Mouse (Mus musculus): ENCODE measurements at regions not wholly inside any gene's neighbourhood (a gene's known extent, or its start where the extent isn't known, plus 50 kb on each side); places are given as distances from the start of the nearest gene placed in this dataset.

GRCm38 (mm10) chr14:48330965-48331622 lies 114.8 kb upstream of the Tmem260 start:
- no peak for TF ChIP-seq CTCF (IDR thresholded peaks at IDR 0.05)
- intact Hi-C loops (cut with DNase I) = no loop called here
- peak; percentile 36 for DNase-seq
- H3K4me3 ChIP-seq = no peak overlapping the region
- no peak overlapping the region for H3K27ac ChIP-seq

GRCm38 (mm10) chr14:48331623-48332000 lies 114.3 kb upstream of the Tmem260 start:
- TF ChIP-seq CTCF (IDR thresholded peaks at IDR 0.05) = no peak
- Histone ChIP-seq H3K4me3 (no peak overlapping the region), H3K27ac (no peak overlapping the region)
- no peak for DNase-seq
- intact Hi-C loops (cut with DNase I) = no loop called here

DNA sequence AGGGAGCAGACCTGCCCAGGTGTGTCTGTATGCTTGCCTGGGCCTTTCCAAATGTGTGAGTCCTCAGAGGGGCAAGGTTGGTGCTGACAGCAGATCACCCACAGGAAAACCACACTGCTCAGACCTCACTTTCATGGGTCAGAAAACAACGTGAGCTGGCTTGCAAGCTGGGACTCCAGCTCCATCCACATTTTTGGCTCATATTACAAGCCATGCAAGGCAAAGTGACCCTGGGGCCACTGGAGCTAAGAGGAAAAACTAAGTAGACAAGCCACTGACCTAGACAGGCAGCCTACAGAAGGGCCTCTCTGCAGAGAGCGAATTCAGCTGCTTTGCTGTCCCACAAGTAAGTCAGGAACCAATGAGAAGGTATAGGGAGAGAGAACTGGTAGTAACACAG lies 113.7 kb upstream of the Tmem260 start:
- intact Hi-C loops (cut with DNase I) = no loop called here
- no peak for DNase-seq
- Histone ChIP-seq H3K4me3 (no peak overlapping the region), H3K27ac (no peak overlapping the region)
- TF ChIP-seq CTCF (IDR thresholded peaks at IDR 0.05) = no peak

DNA sequence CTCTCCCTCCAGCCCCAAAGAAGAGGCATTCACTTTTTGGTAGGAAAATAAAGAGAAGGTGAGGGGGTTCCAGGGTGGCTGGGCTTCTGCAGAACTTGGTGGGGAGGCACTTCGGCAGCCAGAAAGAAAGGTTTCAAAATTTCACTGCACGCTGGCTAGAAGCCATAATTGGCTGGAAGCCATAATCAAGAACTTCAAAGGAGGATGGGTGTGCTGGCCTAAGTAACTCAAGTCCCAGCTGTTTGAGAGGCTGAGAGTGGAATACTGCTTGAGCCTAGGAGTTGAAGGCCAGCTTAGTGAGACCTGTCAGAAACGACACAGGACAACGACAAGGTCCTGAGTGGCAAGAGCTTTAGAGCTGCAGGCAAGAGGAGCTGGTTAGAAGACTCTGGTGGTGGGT lies 113.3 kb upstream of the Tmem260 start:
- Histone ChIP-seq H3K4me3 (no peak overlapping the region), H3K27ac (no peak overlapping the region)
- DNase-seq = no peak
- intact Hi-C loops (cut with DNase I) = no loop called here
- TF ChIP-seq CTCF (IDR thresholded peaks at IDR 0.05) = no peak

GRCm38 (mm10) chr14:48334106-48334809 lies 111.7 kb upstream of the Tmem260 start:
- no peak for DNase-seq
- intact Hi-C loops (cut with DNase I) = no loop called here
- no peak overlapping the region for H3K4me3 ChIP-seq
- no peak for TF ChIP-seq CTCF (IDR thresholded peaks at IDR 0.05)
- H3K27ac ChIP-seq = no peak overlapping the region

DNA sequence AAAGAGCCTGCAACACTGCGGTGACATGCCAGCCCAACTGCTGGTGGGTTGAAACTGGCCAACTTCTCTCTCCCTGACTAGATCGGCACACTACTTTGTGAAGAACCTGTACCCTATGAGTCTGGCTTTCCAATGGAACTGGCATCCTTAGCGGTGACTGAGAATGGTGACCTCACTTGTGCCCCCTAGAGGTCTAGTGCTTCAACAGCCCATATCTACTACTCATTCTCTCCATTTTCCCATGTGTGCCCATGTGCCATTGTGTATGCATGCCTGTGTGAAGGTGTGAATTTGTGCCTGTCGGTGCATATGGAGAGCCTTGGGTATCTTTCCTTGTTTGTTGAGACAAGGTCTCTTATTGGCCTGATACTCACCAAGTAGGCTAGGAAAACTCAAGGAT lies 106.5 kb upstream of the Tmem260 start:
- H3K4me3 ChIP-seq = no peak overlapping the region
- peak; percentile 25 for TF ChIP-seq CTCF (IDR thresholded peaks at IDR 0.05)
- no peak for DNase-seq
- intact Hi-C loops (cut with DNase I) = no loop called here
- no peak overlapping the region for H3K27ac ChIP-seq

DNA sequence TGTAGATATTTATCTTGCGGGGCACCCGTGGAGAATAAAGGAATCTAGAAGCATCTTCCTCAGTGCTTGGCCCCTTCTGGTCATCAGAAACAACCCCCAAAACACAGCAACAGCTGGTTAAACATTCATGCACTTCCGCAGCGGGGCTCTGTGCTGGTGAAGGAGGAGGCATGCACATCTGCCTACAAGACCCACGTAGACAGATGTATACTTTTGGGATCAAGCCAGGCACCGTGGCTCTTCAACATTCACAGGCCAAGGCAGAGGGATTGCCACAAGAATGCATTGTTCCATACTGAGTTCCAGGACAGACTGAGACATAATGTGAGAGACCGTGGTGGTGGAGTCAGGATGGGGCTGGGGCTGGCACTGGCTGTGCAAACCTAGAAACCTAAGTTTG lies 103.0 kb upstream of the Tmem260 start:
- Histone ChIP-seq H3K27ac (no peak overlapping the region), H3K4me3 (no peak overlapping the region)
- intact Hi-C loops (cut with DNase I) = no loop called here
- no peak for TF ChIP-seq CTCF (IDR thresholded peaks at IDR 0.05)
- DNase-seq = no peak

GRCm38 (mm10) chr14:48345956-48346355 lies 100.0 kb upstream of the Tmem260 start:
- intact Hi-C loops (cut with DNase I) = no loop called here
- no peak for DNase-seq
- no peak for TF ChIP-seq CTCF (IDR thresholded peaks at IDR 0.05)

DNA sequence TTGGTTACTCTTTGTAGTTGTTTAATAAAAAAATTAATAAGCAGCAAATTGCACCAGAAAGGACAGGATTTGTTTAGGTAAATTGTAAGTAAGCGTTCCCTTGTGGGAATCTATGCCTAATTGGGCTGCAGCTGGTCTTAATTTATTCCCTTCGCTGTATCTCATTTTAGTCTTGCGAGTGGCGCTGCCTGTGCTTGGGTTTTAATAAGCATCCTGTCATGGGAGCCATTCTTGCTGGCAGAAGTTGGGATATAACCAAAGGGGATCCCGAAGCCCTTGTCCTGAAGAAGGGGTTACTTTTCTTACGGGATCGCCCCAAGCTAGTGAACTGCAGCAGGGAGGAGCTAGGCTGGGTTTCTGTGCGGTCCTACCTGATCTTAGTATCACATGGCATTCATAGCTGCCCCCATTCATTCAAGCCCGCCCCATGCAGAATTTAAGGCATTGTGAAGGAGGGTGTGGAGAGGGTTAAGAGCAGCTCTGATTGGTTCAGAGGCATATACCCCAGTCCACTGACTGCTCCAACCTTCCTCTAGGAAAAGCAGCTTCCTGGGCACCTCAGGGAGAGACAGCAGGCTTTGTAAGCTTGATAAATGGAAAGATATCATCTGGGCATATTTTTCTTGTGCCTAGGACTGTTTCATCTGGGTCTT lies 96.4 kb upstream of the Tmem260 start:
- Histone ChIP-seq H3K4me3 (no peak overlapping the region), H3K27ac (no peak overlapping the region)
- intact Hi-C loops (cut with DNase I) = no loop called here
- no peak for DNase-seq
- TF ChIP-seq CTCF (IDR thresholded peaks at IDR 0.05) = no peak

More at GRCm38 (mm10) chr14:48345956-48346355, 100.0 kb upstream of the Tmem260 start:
- Histone ChIP-seq H3K27ac (no peak overlapping the region), H3K4me3 (no peak overlapping the region)

- TF ChIP-seq CTCF (IDR thresholded peaks at IDR 0.05) = no peak
- no peak overlapping the region for H3K4me3 ChIP-seq
- H3K27ac ChIP-seq = no peak overlapping the region
- intact Hi-C loops (cut with DNase I) = no loop called here
- no peak for DNase-seq
These were observed 94.3 kb upstream of the Tmem260 start for GRCm38 (mm10) chr14:48351652-48352051.

- TF ChIP-seq CTCF (IDR thresholded peaks at IDR 0.05) = no peak
- H3K4me3 ChIP-seq = no peak overlapping the region
- no peak overlapping the region for H3K27ac ChIP-seq
- intact Hi-C loops (cut with DNase I) = no loop called here
- DNase-seq = no peak
These were observed 93.1 kb upstream of the Tmem260 start for GRCm38 (mm10) chr14:48352825-48353224.

DNA sequence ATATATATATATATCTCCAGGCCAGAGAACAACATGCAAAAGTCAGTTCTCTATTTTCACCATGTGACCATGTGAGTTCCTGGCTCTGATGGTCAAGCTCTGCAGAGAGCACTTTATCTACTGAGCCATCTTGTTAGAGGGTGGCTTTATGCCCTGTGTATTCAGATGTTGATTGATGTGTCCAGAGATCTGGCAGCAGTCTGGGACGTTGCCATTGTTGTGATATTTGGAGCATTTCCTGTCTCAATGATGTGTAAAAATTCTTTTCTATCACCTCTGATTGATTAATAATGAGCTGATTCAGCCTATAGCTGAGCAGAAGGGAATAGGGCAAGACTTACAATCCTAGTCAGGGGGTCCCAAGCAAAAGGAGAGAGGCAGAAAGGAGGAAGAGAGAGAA lies 91.7 kb upstream of the Tmem260 start:
- no peak overlapping the region for H3K4me3 ChIP-seq
- TF ChIP-seq CTCF (IDR thresholded peaks at IDR 0.05) = no peak
- no peak for DNase-seq
- no peak overlapping the region for H3K27ac ChIP-seq
- intact Hi-C loops (cut with DNase I) = no loop called here

DNA sequence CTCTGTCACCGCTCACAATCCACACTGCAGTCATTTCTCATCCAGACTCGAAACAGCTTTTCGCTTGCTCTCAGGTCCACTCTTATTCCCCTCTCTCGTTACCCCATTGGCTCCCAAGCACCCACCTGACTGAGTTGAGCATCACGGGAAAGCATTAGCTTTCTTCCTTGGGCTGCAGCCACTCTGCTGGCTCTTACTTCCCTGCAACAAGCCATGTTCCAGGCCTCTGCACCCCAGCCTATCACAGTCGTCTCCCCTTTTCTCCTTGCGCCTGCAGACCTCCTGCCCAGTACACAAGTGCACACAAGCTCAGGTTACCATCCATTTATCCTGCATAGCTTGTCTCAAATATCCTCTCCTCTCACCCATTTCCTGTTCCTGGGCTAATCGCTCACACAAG lies 88.5 kb upstream of the Tmem260 start:
- intact Hi-C loops (cut with DNase I) = no loop called here
- no peak for DNase-seq
- no peak for TF ChIP-seq CTCF (IDR thresholded peaks at IDR 0.05)
- H3K27ac ChIP-seq = no peak overlapping the region
- no peak overlapping the region for H3K4me3 ChIP-seq
